Mouse (Mus musculus): Measurements from ENCODE around the gene Edrf1.

DNA sequence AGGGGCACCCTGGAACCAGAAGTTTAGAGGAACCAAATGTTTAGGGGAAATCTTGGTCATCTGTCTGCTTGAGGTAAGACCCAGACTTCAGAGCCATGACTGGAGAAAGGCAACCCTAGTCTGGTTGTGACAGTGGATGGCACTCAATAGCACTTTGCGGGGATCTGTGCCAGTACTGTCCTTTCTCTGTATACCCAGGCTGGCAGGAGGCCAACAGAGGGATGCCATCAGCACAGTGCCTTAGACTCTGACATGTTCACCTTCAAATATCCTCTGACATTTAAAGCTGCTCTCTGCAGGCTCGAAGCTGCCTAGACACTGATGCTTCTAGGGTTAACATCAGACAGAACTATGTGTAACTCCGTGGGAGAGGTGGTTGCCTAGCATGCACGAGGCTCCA, 42.1 kb downstream of the Edrf1 start:
- no peak for TF ChIP-seq CTCF (IDR thresholded peaks at IDR 0.05; ENCODE audit: control insufficient read depth, insufficient read depth, low read length)
- TF ChIP-seq POLR2A (IDR thresholded peaks at IDR 0.05; ENCODE audit: borderline replicate concordance, control insufficient read depth, low read depth, low read length), result no peak
